Mouse (Mus musculus): ENCODE results near the gene Ift122.

DNA sequence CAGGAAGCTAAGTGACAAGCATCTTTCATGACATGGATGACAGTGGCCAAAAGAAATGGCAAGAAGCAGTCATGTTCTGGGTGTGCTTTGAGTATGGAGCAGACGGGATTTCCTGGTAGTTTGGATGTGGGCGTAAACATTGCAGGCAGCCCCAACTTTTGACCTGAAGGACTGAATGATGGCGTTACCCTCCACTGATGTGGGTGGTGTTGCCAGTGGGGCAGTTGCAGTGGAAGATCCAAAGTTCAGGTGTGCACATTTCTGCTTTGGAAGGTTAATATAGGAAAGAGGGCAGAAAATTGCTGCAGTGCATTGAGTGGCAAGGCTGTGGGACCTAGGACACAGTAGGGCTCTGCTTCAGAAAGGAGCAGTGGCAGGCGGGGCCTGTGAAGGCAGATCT, 12.0 kb downstream of the Ift122 start:
- TF ChIP-seq CTCF (IDR thresholded peaks at IDR 0.05 in 2 of 3, conservative IDR thresholded peaks at IDR 0.05 in 1 of 3; ENCODE audit: control insufficient read depth in 1 of 3, insufficient read depth in 1 of 3, low read depth in 2 of 3, low read length in 3 of 3, poor library complexity in 1 of 3, severe bottlenecking in 1 of 3), result no peak
- no peak for TF ChIP-seq HCFC1 (IDR thresholded peaks at IDR 0.05; ENCODE audit: low read depth, low read length)
- TF ChIP-seq SMC3 (IDR thresholded peaks at IDR 0.05; ENCODE audit: low read depth, low read length), result no peak
- no peak for TF ChIP-seq EP300 (IDR thresholded peaks at IDR 0.05; ENCODE audit: low read depth in 1 of 2, low read length in 2 of 2)
- TF ChIP-seq ZC3H11A (IDR thresholded peaks at IDR 0.05; ENCODE audit: low read depth, low read length), result no peak
- no peak for TF ChIP-seq E2F4 (IDR thresholded peaks at IDR 0.05; ENCODE audit: borderline replicate concordance, low read depth, low read length)
- no peak for TF ChIP-seq NELFE (IDR thresholded peaks at IDR 0.05; ENCODE audit: low read depth, low read length)
- TF ChIP-seq POLR2AphosphoS5 (IDR thresholded peaks at IDR 0.05; ENCODE audit: borderline replicate concordance, low read depth, low read length), result no peak
- no peak for TF ChIP-seq TCF12 (IDR thresholded peaks at IDR 0.05; ENCODE audit: low read depth, low read length)
